Mouse (Mus musculus) forebrain, embryonic 11.5 days (tissue): ENCODE measurements around the gene Dek. TPM values are rescaled to one million over a fixed set of nuclear protein-coding genes. Genes with fewer than 3 reads are reported as not detected.
A peak's percentile ranks its signal among the peaks of the same experiment; 100 is the strongest.

Experiments used
- ATAC-seq: fragments of 200-750 bp; cut with Nextera tagmentation; replicated peaks from 2 replicates; pipeline ENCODE4 v1.8.0; 2017; ENCODE audit warnings: moderate TSS enrichment; ENCODE audit not compliant: low FRiP score
- DNase-seq: peaks from one replicate; pipeline ENCODE4 v3.0.0-alpha.2; 2017; ENCODE audit warnings: low spot score
- H3K27ac ChIP-seq: fragments of 300-500 bp; sonication (generic); 2 replicates; pipeline ENCODE4 v1.5.1; 2014; ENCODE audit warnings: low read depth, low read length
- H3K27me3 ChIP-seq: fragments of 300-500 bp; sonication (generic); 2 replicates; pipeline ENCODE4 v1.6.1; 2014; ENCODE audit warnings: mild to moderate bottlenecking, low read length, mixed read lengths; ENCODE audit not compliant: control insufficient read depth, insufficient read depth
- H3K36me3 ChIP-seq: fragments of 300-500 bp; sonication (generic); 2 replicates; pipeline ENCODE4 v1.6.1; 2014; ENCODE audit warnings: mild to moderate bottlenecking, low read length, moderate library complexity, mixed read lengths; ENCODE audit not compliant: control insufficient read depth, insufficient read depth
- H3K4me1 ChIP-seq: fragments of 300-500 bp; sonication (generic); replicated peaks from 2 replicates; pipeline ENCODE4 v1.6.1; 2014; ENCODE audit warnings: low read length, mixed read lengths; ENCODE audit not compliant: control insufficient read depth, insufficient read depth
- H3K4me2 ChIP-seq: fragments of 300-500 bp; sonication (generic); 2 replicates; pipeline ENCODE4 v1.6.1; 2014; ENCODE audit warnings: low read depth, mild to moderate bottlenecking, low read length, moderate library complexity, mixed read lengths; ENCODE audit not compliant: severe bottlenecking
- H3K4me3 ChIP-seq: fragments of 300-500 bp; sonication (generic); 2 replicates; pipeline ENCODE4 v1.5.1; 2014; ENCODE audit warnings: low read depth, low read length
- H3K9ac ChIP-seq: fragments of 300-500 bp; sonication (generic); 2 replicates; pipeline ENCODE4 v1.6.1; 2014; ENCODE audit warnings: low read length
- H3K9me3 ChIP-seq: fragments of 300-500 bp; sonication (generic); 2 replicates; pipeline ENCODE4 v1.6.1; 2016; ENCODE audit warnings: low read length, mixed read lengths; ENCODE audit not compliant: control insufficient read depth
- WGBS: fragments of 180-500 bp; shearing (Covaris S2); extraction: QIAGEN DNeasy Blood & Tissue Kit; methylation state at CpG from one replicate; pipeline ENCODE4 v1.1.7; 2014; 5-methylcytosine and 5-hydroxymethylcytosine counted together
- polyA plus RNA-seq: library from polyadenylated mRNA; unstranded; fragments of >200 nt; fragmentation: Nextera tagmentation; extraction: Ambion mirVana; gene quantifications from 2 replicates; pipeline ENCODE4 v1.2.1, GENCODE M21; 2014

Gene Dek
- polyA plus RNA-seq, 1 experiment from 2014 or later: 453 TPM

GRCm38 (mm10) chr13:47063985-47064760 lies 41.8 kb downstream of the Dek start:
- ATAC-seq (no peak), DNase-seq (peak; percentile 45)
- Histone ChIP-seq H3K27ac (no peak overlapping the region), H3K4me3 (no peak overlapping the region), H3K4me1 (no peaks in the 10 kb centered on the region), H3K36me3 (no peaks in the 10 kb centered on the region; the same call in 1 of the 2 replicates), H3K9me3 (no peaks in the 10 kb centered on the region), H3K4me2 (no peak overlapping the region), H3K9ac (no peak overlapping the region), H3K27me3 (no peaks in the 10 kb centered on the region)
- WGBS: 90% methylated on average over 15 of the region's 15 CpGs

DNA sequence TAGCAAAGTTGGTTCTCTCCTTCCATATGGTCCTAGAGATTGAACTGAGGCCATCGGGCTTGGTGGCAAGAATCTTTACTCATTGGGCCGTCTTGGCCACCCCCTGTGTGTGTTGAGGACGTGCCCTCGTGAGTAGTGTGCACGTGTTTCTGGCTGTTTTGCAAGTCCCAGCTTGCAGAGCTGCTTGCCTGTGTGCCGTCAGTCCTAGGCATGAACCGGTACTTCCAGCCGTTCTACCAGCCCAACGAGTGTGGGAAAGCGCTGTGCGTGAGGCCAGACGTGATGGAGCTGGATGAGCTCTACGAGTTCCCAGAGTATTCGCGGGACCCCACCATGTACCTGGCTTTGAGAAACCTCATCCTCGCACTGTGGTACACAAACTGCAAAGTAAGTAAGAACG lies 43.2 kb downstream of the Dek start:
- Histone ChIP-seq H3K4me2 (no peak overlapping the region), H3K9ac (no peak overlapping the region), H3K36me3 (no peaks in the 10 kb centered on the region; the same call in 1 of the 2 replicates), H3K27ac (no peak overlapping the region), H3K27me3 (no peaks in the 10 kb centered on the region), H3K4me3 (no peak overlapping the region), H3K9me3 (no peaks in the 10 kb centered on the region), H3K4me1 (no peaks in the 10 kb centered on the region)
- WGBS: 96% methylated on average over 17 of the region's 17 CpGs
- ATAC-seq (no peak), DNase-seq (peak; percentile 8)

GRCm38 (mm10) chr13:47056781-47057180 lies 49.2 kb downstream of the Dek start:
- ATAC-seq (no peak), DNase-seq (no peak)
- Histone ChIP-seq H3K9me3 (no peaks in the 10 kb centered on the region), H3K4me2 (no peak overlapping the region), H3K4me1 (0 out of 2 replicates have a peak, but pooled peaks cover 4% of the 10 kb centered on the region), H3K4me3 (no peak overlapping the region), H3K36me3 (no peaks in the 10 kb centered on the region; the same call in 1 of the 2 replicates), H3K27me3 (no peaks in the 10 kb centered on the region), H3K9ac (no peak overlapping the region), H3K27ac (no peak overlapping the region)
- 94% methylated on average over 5 of the region's 5 CpGs for WGBS

DNA sequence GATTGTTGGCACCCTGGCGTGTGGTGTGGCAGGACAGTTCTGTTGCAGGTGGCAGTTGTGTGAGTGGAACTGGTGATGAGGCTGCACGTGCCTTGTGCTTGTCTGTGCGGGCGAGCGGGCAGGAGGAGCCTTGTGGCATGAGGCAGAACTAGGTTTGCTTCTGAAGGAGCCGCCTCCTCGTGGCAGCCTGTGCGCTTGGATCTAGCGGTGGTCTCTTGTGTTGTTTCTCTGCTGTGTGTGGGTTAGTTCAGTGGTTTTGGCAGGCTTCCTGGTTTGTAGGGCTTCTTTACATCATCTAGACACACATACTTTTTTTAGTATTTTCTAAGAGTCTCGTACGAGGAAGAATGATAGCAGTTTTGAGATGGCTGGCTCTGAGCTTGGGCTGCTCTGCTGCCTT lies 49.9 kb downstream of the Dek start:
- no peaks in the 10 kb centered on the region; the same call in 1 of the 2 replicates for H3K36me3 ChIP-seq
- ATAC-seq: no peak
- 0 out of 2 replicates have a peak, but pooled peaks cover 4% of the 10 kb centered on the region for H3K4me1 ChIP-seq
- H3K27me3 ChIP-seq: no peaks in the 10 kb centered on the region
- no peak overlapping the region for H3K4me3 ChIP-seq
- H3K4me2 ChIP-seq: no peak overlapping the region
- WGBS: 92% methylated on average over 11 of the region's 11 CpGs
- no peaks in the 10 kb centered on the region for H3K9me3 ChIP-seq
- H3K9ac ChIP-seq: no peak overlapping the region
- no peak for DNase-seq
- no peak overlapping the region for H3K27ac ChIP-seq

GRCm38 (mm10) chr13:47053971-47054370 lies 52.0 kb downstream of the Dek start:
- WGBS: 41% methylated on average over 10 of the region's 10 CpGs
- H3K36me3 ChIP-seq: peaks cover 2% of the 10 kb centered on the region; the same call in 1 of the 2 replicates
- no peak overlapping the region for H3K9ac ChIP-seq
- no peak overlapping the region for H3K4me3 ChIP-seq
- H3K4me1 ChIP-seq: 0 out of 2 replicates have a peak, but pooled peaks cover 4% of the 10 kb centered on the region
- no peaks in the 10 kb centered on the region for H3K27me3 ChIP-seq
- H3K4me2 ChIP-seq: no peak overlapping the region
- no peak overlapping the region for H3K27ac ChIP-seq
- ATAC-seq (peak; percentile 66), DNase-seq (no peak)
- no peaks in the 10 kb centered on the region for H3K9me3 ChIP-seq

DNA sequence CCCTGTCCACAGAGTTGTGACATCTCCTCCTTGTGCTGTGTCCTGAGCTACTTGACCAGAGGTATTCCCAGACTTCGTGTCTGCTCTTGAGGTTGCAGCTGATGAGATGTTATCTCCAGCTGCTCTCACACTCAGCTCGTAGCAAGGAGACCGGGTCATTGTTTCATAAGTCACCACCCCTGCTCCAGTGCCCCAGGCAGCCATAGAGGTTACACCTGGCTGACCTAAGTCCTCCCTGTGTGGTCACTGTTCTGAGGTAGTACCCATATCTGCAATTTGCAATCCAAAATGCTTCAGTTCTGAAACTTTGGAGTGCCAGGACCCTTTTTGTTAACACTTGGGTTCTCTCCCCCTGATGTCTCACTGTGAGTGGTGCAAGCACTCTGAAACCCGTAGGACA lies 56.0 kb downstream of the Dek start:
- peaks cover 6% of the 10 kb centered on the region; the same call in 1 of the 2 replicates for H3K36me3 ChIP-seq
- H3K4me1 ChIP-seq: 0 out of 2 replicates have a peak, but pooled peaks cover 4% of the 10 kb centered on the region
- WGBS: 84% methylated on average over 4 of the region's 4 CpGs
- no peak overlapping the region for H3K27ac ChIP-seq
- no peaks in the 10 kb centered on the region for H3K27me3 ChIP-seq
- no peak for DNase-seq
- H3K9ac ChIP-seq: no peak overlapping the region
- no peak for ATAC-seq
- no peaks in the 10 kb centered on the region for H3K9me3 ChIP-seq
- H3K4me2 ChIP-seq: no peak overlapping the region
- no peak overlapping the region for H3K4me3 ChIP-seq

GRCm38 (mm10) chr13:47047996-47048395 lies 58.0 kb downstream of the Dek start:
- ATAC-seq (no peak), DNase-seq (peak; percentile 37)
- H3K27ac ChIP-seq: no peak overlapping the region
- H3K9ac ChIP-seq: no peak overlapping the region
- no peaks in the 10 kb centered on the region for H3K9me3 ChIP-seq
- no peak overlapping the region for H3K4me3 ChIP-seq
- H3K36me3 ChIP-seq: peaks cover 6% of the 10 kb centered on the region; the same call in 1 of the 2 replicates
- H3K4me1 ChIP-seq: no peaks in the 10 kb centered on the region; the same call in 1 of the 2 replicates
- H3K27me3 ChIP-seq: no peaks in the 10 kb centered on the region
- 88% methylated on average over 4 of the region's 4 CpGs for WGBS
- no peak overlapping the region for H3K4me2 ChIP-seq

GRCm38 (mm10) chr13:47044617-47044947 lies 61.4 kb downstream of the Dek start, which contains the start of gene Tpmt:
TSS of gene Tpmt (minus strand) at chr13:47044737.
- Histone ChIP-seq H3K27ac (peak within 1 kb of the TSS; percentile 37), H3K9me3 (no peaks in the 10 kb centered on the region), H3K36me3 (peaks cover 6% of the 10 kb centered on the region; the same call in 1 of the 2 replicates), H3K9ac (peak within 1 kb of the TSS; percentile 77), H3K27me3 (no peaks in the 10 kb centered on the region), H3K4me2 (peak within 1 kb of the TSS; percentile 98), H3K4me3 (peak within 1 kb of the TSS; percentile 89), H3K4me1 (peaks cover 4% of the 10 kb centered on the region)
- no peak for DNase-seq
- WGBS: 19% methylated on average over 10 of the region's 10 CpGs
- no peak for ATAC-seq
